ENCODE assay signal across 8 mouse cellular contexts in genomic region chr7:80386235-80386930, GRCm38 (mm10). TPM values are rescaled to one million over a fixed set of nuclear protein-coding genes. Genes with fewer than 3 reads are reported as not detected.
A peak's percentile ranks its signal among the peaks of the same experiment; 100 is the strongest.
DNase-seq lines count a peak whose midpoint lies in the region; ATAC-seq and TF ChIP-seq lines count a peak whose summit lies in the region.

No protein-coding gene starts in this region.

- H3K4me2 ChIP-seq in embryonic facial prominence, embryonic 13.5 days = peak overlapping the region; percentile 64

- peak; percentile 88 for DNase-seq in 3T3-L1 (ENCODE audit: low read depth, low spot score)
- DNase-seq in adrenal gland, postnatal 25 days = peak; percentile 93
- DNase-seq in heart, adult 2 months = peak; percentile 90 to 95
- DNase-seq in kidney, adult 2 months = peak; percentile 92
- DNase-seq in liver = peak; percentile 87
- peak; percentile 91 to 94 for DNase-seq in monocyte, adult 2 months (ENCODE audit: low read depth in 1 of 2, low spot score in 2 of 2)
- DNase-seq in spleen, postnatal 36 days (ENCODE audit: low spot score in 2 of 2) = peak; percentile 86 to 89

- no peak; the same call in 1 of the 2 replicates for TF ChIP-seq POLR2A in heart, adult 2 months (IDR thresholded peaks at IDR 0.05; ENCODE audit: insufficient read depth, low read depth, low read length)
- TF ChIP-seq POLR2A in kidney, adult 2 months (IDR thresholded peaks at IDR 0.05; ENCODE audit: low read depth, low read length) = no peak

- peak overlapping the region; percentile 37 for H3K4me3 ChIP-seq in embryonic facial prominence, embryonic 13.5 days
- H3K4me3 ChIP-seq in heart, adult 2 months = peak overlapping the region; percentile 67
- H3K4me3 ChIP-seq in kidney, adult 2 months (ENCODE audit: insufficient read depth, low read depth, low read length) = peak overlapping the region; percentile 38

- H3K27me3 ChIP-seq in embryonic facial prominence, embryonic 13.5 days = no peaks in the 10 kb centered on the region
- H3K27me3 ChIP-seq in heart, adult 2 months (ENCODE audit: control insufficient read depth, insufficient read depth, low read length) = no peaks in the 10 kb centered on the region
- no peaks in the 10 kb centered on the region for H3K27me3 ChIP-seq in kidney, adult 2 months (replicated peaks; ENCODE audit: control insufficient read depth, insufficient read depth, low read length)

- intact Hi-C loops in heart, adult 2 months (cut with DNase I) = loop anchor here (1.0 to 5.0 kb wide), 3 partner anchors 151 to 302 kb away; partner anchors contain the start of genes Blm and Crtc3

- ATAC-seq in embryonic facial prominence, embryonic 13.5 days (ENCODE audit: insufficient number of reproducible peaks, insufficient read depth, low FRiP score, low TSS enrichment, low read depth) = peak; percentile 29; the same call in 1 of the 2 replicates

- no peaks in the 10 kb centered on the region for H3K9me3 ChIP-seq in embryonic facial prominence, embryonic 13.5 days

- peak overlapping the region; percentile 79 for H3K27ac ChIP-seq in embryonic facial prominence, embryonic 13.5 days
- H3K27ac ChIP-seq in heart, adult 2 months = peak overlapping the region; percentile 92
- H3K27ac ChIP-seq in kidney, adult 2 months (ENCODE audit: insufficient read depth, low read depth, low read length) = 0 out of 2 replicates have a peak overlapping the region, but pooled peaks have one; percentile 19

- TF ChIP-seq CTCF in heart, adult 2 months (IDR thresholded peaks at IDR 0.05) = peak; percentile 93
- TF ChIP-seq CTCF in kidney, adult 2 months (conservative IDR thresholded peaks at IDR 0.05; ENCODE audit: insufficient read depth, insufficient read length, low read depth, low read length) = peak; percentile 98

- H3K79me2 ChIP-seq in heart, adult 2 months (replicated peaks; ENCODE audit: control insufficient read depth, insufficient read depth, low read length) = no peaks in the 10 kb centered on the region

- WGBS in embryonic facial prominence, embryonic 13.5 days = 31% methylated on average over 18 of the region's 18 CpGs
- 25% methylated on average over 18 of the region's 18 CpGs for WGBS in heart, adult 2 months
- WGBS in kidney, adult 2 months = 30% methylated on average over 18 of the region's 18 CpGs

- H3K9ac ChIP-seq in embryonic facial prominence, embryonic 13.5 days = peak overlapping the region; percentile 71; the same call in 1 of the 2 replicates
- H3K9ac ChIP-seq in heart, adult 2 months (ENCODE audit: low read depth, low read length) = peak overlapping the region; percentile 28

- peaks cover 29% of the 10 kb centered on the region for H3K4me1 ChIP-seq in embryonic facial prominence, embryonic 13.5 days
- peaks cover 2% of the 10 kb centered on the region for H3K4me1 ChIP-seq in heart, adult 2 months (ENCODE audit: control insufficient read depth, insufficient read depth, low read length)
- H3K4me1 ChIP-seq in kidney, adult 2 months (ENCODE audit: control insufficient read depth, insufficient read depth, low read length) = no peaks in the 10 kb centered on the region

- peaks cover 27% of the 10 kb centered on the region for H3K36me3 ChIP-seq in embryonic facial prominence, embryonic 13.5 days
- no peaks in the 10 kb centered on the region for H3K36me3 ChIP-seq in heart, adult 2 months (ENCODE audit: control insufficient read depth, insufficient read depth, low read length)
- H3K36me3 ChIP-seq in kidney, adult 2 months (ENCODE audit: control insufficient read depth, insufficient read depth, low read length) = peaks cover 4% of the 10 kb centered on the region; the same call in 1 of the 2 replicates

- TF ChIP-seq EP300 in heart, adult 2 months (IDR thresholded peaks at IDR 0.05; ENCODE audit: insufficient read depth, low read depth, low read length) = peak; percentile 97

RNA-seq across cellular contexts. Expression of gene Fes, which starts 1.4 kb away (rescaled TPM):
- 10.0 and 12.0 TPM in 2 replicates for total RNA-seq in adrenal gland, postnatal 25 days (2021)
- 12.8 and 13.8 TPM in 2 replicates for polyA plus RNA-seq in embryonic facial prominence, embryonic 13.5 days (2015; fragmentation: Nextera tagmentation; extraction: Ambion mirVana)
- 1 to 10 TPM; 8.9 to 9.8 TPM for total RNA-seq in heart, adult 2 months (2021)
- 15.4 and 17.3 TPM in 2 replicates for polyA plus RNA-seq in heart, adult 2 months (2012; rRNA removed)
- 10.0 and 10.8 TPM in 2 replicates for polyA plus RNA-seq in kidney, adult 2 months (2012; rRNA removed)

RNA-seq across cellular contexts. Expression of gene Man2a2, which starts 15.2 kb away (rescaled TPM):
- total RNA-seq in adrenal gland, postnatal 25 days (2021) = 92.6 and 109 TPM in 2 replicates
- polyA plus RNA-seq in embryonic facial prominence, embryonic 13.5 days (2015; fragmentation: Nextera tagmentation; extraction: Ambion mirVana) = 25.3 and 28.7 TPM in 2 replicates
- 10 to 100 TPM; 55.7 to 58.7 TPM for total RNA-seq in heart, adult 2 months (2021)
- polyA plus RNA-seq in heart, adult 2 months (2012; rRNA removed) = 75.8 and 82.4 TPM in 2 replicates
- polyA plus RNA-seq in kidney, adult 2 months (2012; rRNA removed) = 40.4 and 49.9 TPM in 2 replicates

RNA-seq across cellular contexts. Expression of gene Furin, which starts 18.9 kb away (rescaled TPM):
- 157 and 167 TPM in 2 replicates for total RNA-seq in adrenal gland, postnatal 25 days (2021)
- 10.9 and 11.0 TPM in 2 replicates for polyA plus RNA-seq in embryonic facial prominence, embryonic 13.5 days (2015; fragmentation: Nextera tagmentation; extraction: Ambion mirVana)
- 100 to 1,000 TPM; 108 to 129 TPM for total RNA-seq in heart, adult 2 months (2021)
- polyA plus RNA-seq in heart, adult 2 months (2012; rRNA removed) = 64.9 and 79.4 TPM in 2 replicates
- polyA plus RNA-seq in kidney, adult 2 months (2012; rRNA removed) = 145 and 172 TPM in 2 replicates

RNA-seq across cellular contexts. Expression of gene Hddc3, which starts 43.5 kb away (rescaled TPM):
- 32.8 and 37.9 TPM in 2 replicates for total RNA-seq in adrenal gland, postnatal 25 days (2021)
- polyA plus RNA-seq in embryonic facial prominence, embryonic 13.5 days (2015; fragmentation: Nextera tagmentation; extraction: Ambion mirVana) = 21.6 and 29.0 TPM in 2 replicates
- total RNA-seq in heart, adult 2 months (2021) = 10 to 100 TPM; 30.0 to 39.9 TPM
- polyA plus RNA-seq in heart, adult 2 months (2012; rRNA removed) = 47.7 and 77.5 TPM in 2 replicates
- polyA plus RNA-seq in kidney, adult 2 months (2012; rRNA removed) = 66.3 and 86.4 TPM in 2 replicates

RNA-seq across cellular contexts. Expression of gene Unc45a, which starts 45.6 kb away (rescaled TPM):
- 47.0 and 49.5 TPM in 2 replicates for total RNA-seq in adrenal gland, postnatal 25 days (2021)
- 49.0 and 53.1 TPM in 2 replicates for polyA plus RNA-seq in embryonic facial prominence, embryonic 13.5 days (2015; fragmentation: Nextera tagmentation; extraction: Ambion mirVana)
- total RNA-seq in heart, adult 2 months (2021) = 10 to 100 TPM; 15.8 to 16.8 TPM
- 23.0 and 24.0 TPM in 2 replicates for polyA plus RNA-seq in heart, adult 2 months (2012; rRNA removed)
- 53.3 and 81.0 TPM in 2 replicates for polyA plus RNA-seq in kidney, adult 2 months (2012; rRNA removed)

Comparison
In these comparisons a context has a peak if more than half of its experiments do, and no peak if none do; other contexts are left out.
1. Peak in every context shown above with its lines: DNase-seq, ATAC-seq, H3K4me3 ChIP-seq and H3K27ac ChIP-seq.
2. H3K27ac ChIP-seq: peak in every context shown above with its lines; median percentile 92 in heart, adult 2 months; 79 in embryonic facial prominence, embryonic 13.5 days; 19 in kidney, adult 2 months.